Mouse (Mus musculus) E14TG2a.4 (cell line): Measurements from ENCODE around the gene Smcr8.

Experiments used
- CTCF ChIP-seq: conservative IDR thresholded peaks from 2 replicates; pipeline ENCODE4 v1.5.1; 2014; ENCODE audit warnings: low read length
- POU5F1 ChIP-seq: IDR thresholded peaks from 2 replicates; pipeline ENCODE4 v1.6.1; 2014; ENCODE audit warnings: low read length, borderline replicate concordance

GRCm38 (mm10) chr11:60774841-60775240, 2.5 kb upstream of the Smcr8 start:
- TF ChIP-seq CTCF (no peak), POU5F1 (no peak)
